Mouse (Mus musculus): ENCODE measurements around the gene Gm9936. TPM values are rescaled to one million over a fixed set of nuclear protein-coding genes. Genes with fewer than 3 reads are reported as not detected.

Gm9936 gene
- polyA plus RNA-seq, 1 experiment from 2014 or later: 3.0 TPM

DNA sequence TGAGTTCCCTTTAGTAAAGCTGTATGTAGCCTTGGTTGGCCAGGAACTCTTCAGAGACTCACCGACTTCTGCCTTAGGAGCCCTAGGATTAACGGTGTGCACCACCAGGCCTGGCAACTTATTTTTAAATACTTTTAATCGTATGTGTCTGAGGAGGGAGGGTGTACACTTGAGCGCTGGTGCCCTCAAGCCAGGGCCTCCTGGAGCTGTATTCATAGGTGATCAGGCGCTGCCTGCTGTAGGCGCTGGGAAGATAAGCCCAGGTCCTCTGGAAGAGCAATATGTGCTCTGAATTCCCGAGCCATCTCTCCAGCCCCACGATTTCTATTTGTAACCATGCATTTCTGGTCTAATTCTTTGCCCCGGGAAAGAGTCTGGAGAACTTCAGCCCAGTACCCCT, 51.4 kb downstream of the Gm9936 start:
- Histone ChIP-seq H3K27ac (peak overlapping the region; percentile 31), H3K27me3 (replicated peaks) (no peaks in the 10 kb centered on the region), H3K4me2 (no peak overlapping the region), H3K9me3 (no peaks in the 10 kb centered on the region), H3K4me1 (peaks cover 31% of the 10 kb centered on the region), H3K9ac (no peak overlapping the region), H3K36me3 (replicated peaks) (peaks cover 33% of the 10 kb centered on the region), H3K4me3 (no peak overlapping the region)
- 38% methylated on average over 9 of the region's 9 CpGs for WGBS
- ATAC-seq (replicated peaks): no peak

DNA sequence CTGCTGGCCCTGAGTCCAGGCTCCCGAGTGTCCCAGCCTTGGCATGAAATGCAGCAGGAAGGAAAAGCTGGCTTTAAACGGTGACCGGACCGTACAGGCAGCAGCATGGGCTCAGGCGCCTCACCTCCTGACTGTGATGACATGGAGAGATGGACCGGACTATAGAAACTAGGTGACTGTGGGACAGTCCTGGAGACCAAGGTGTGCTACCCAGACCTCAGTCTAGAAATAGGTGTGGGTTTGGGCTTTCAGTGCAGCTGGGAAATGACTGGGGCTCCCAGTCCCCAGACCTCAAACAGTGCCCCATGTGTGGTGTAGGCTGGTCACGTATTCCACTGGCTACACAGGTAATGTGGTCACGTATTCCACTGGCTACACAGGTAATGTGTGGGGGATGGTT, 51.8 kb downstream of the Gm9936 start:
- peaks cover 36% of the 10 kb centered on the region for H3K36me3 ChIP-seq (replicated peaks)
- H3K27ac ChIP-seq: peak overlapping the region; percentile 31; the same call in 1 of the 2 replicates

More for the DNA sequence above, 51.8 kb downstream of the Gm9936 start:
- H3K4me1 ChIP-seq: peaks cover 26% of the 10 kb centered on the region
- no peak overlapping the region for H3K4me3 ChIP-seq
- no peaks in the 10 kb centered on the region for H3K9me3 ChIP-seq
- ATAC-seq (replicated peaks): no peak
- WGBS: 83% methylated on average over 8 of the region's 8 CpGs
- no peak overlapping the region for H3K9ac ChIP-seq
- no peaks in the 10 kb centered on the region for H3K27me3 ChIP-seq (replicated peaks)
- no peak overlapping the region for H3K4me2 ChIP-seq

Small RNAs within 50 kb of the gene (microRNA-seq; reads per million reads assigned to microRNA genes)
- 1.8 reads per million, percentile 2 among the genes with 10 or more reads in this experiment for gene Mir6240

Other genes starting within 250 kb of the Gm9936 start
- gene Trpv4, start 200.3 kb downstream of the Gm9936 start, polyA plus RNA-seq (2015; fragmentation: Nextera tagmentation; extraction: Ambion mirVana): 0.69 and 0.92 TPM in 2 replicates
- 34.5 and 39.1 TPM in 2 replicates for gene Gltp, start 167.7 kb downstream of the Gm9936 start, polyA plus RNA-seq (2015; fragmentation: Nextera tagmentation; extraction: Ambion mirVana)
- 15.6 and 15.9 TPM in 2 replicates for gene Tchp, start 150.9 kb downstream of the Gm9936 start, polyA plus RNA-seq (2015; fragmentation: Nextera tagmentation; extraction: Ambion mirVana)
- 31.1 and 34.7 TPM in 2 replicates for gene Ankrd13a, start 84.0 kb downstream of the Gm9936 start, polyA plus RNA-seq (2015; fragmentation: Nextera tagmentation; extraction: Ambion mirVana)
- gene Git2, start 83.2 kb downstream of the Gm9936 start, polyA plus RNA-seq (2015; fragmentation: Nextera tagmentation; extraction: Ambion mirVana): 51.6 and 52.9 TPM in 2 replicates
- 270 and 271 TPM in 2 replicates for gene 1500011B03Rik, start 35.2 kb downstream of the Gm9936 start, polyA plus RNA-seq (2015; fragmentation: Nextera tagmentation; extraction: Ambion mirVana)
- gene 4930519G04Rik, start 5.0 kb downstream of the Gm9936 start, polyA plus RNA-seq (2015; fragmentation: Nextera tagmentation; extraction: Ambion mirVana): not detected in 2 replicates
- gene Oasl2, start 38.3 kb upstream of the Gm9936 start, polyA plus RNA-seq (2015; fragmentation: Nextera tagmentation; extraction: Ambion mirVana): 4.8 and 6.8 TPM in 2 replicates
- gene Oasl1, start 64.6 kb upstream of the Gm9936 start, polyA plus RNA-seq (2015; fragmentation: Nextera tagmentation; extraction: Ambion mirVana): 0.40 and 0.68 TPM in 2 replicates
- gene 2210016L21Rik, start 83.5 kb upstream of the Gm9936 start, polyA plus RNA-seq (2015; fragmentation: Nextera tagmentation; extraction: Ambion mirVana): 116 and 122 TPM in 2 replicates
- 0.05 and 0.10 TPM in 2 replicates for gene Hnf1a, start 112.4 kb upstream of the Gm9936 start, polyA plus RNA-seq (2015; fragmentation: Nextera tagmentation; extraction: Ambion mirVana)
- gene Sppl3, start 152.5 kb upstream of the Gm9936 start, polyA plus RNA-seq (2015; fragmentation: Nextera tagmentation; extraction: Ambion mirVana): 35.1 and 47.1 TPM in 2 replicates
- gene Gm10401, start 239.6 kb upstream of the Gm9936 start, polyA plus RNA-seq (2015; fragmentation: Nextera tagmentation; extraction: Ambion mirVana): 43.4 and 51.0 TPM in 2 replicates